Mouse (Mus musculus) B cell, adult 2 months (primary cell): ENCODE data around the gene Kcnj16.

ENCODE experiments used
- DNase-seq, 2 experiments: peaks; one replicate each; pipeline ENCODE4 v3.0.0; 2022

Gene Kcnj16

DNA sequence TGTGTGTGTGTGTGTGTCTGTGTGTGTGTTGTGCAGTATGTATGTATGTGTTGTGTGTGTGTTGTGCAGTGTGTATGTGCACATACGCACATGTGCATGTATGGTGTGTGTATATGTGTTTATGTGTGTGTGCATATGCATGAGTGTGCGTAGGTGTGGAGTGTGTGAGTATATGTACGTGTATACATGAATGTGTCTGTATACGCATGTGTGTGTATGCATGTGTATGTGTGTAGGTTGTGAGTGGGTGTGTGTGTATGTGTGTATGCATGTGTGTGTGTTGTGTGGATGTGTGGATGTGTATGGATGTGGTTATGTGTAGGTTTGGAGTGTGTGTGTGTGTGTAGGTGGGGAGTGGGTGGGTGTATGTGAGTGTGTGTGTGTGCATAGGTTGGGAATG, 89.6 kb downstream of the Kcnj16 start:
- DNase-seq = no peak

DNA sequence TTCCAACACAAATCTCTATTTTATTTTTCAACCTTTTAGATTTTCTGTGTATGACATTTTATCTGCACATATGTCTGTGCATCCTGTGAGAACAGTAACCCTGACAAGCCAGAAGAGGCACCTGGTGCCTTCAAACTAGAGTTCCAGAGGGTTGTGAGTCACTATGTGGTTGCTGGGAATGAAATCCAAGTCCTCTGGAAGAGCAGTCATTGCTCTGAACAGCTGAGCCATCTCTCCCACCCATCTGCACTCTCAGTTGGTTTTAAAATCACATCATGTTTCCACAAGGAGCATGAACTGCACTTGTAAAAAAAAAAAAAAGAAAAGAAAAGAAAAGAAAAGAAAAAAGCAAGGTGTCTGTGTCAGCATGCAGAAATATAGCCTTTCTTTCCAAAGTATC, 91.6 kb downstream of the Kcnj16 start:
- no peak for DNase-seq

DNA sequence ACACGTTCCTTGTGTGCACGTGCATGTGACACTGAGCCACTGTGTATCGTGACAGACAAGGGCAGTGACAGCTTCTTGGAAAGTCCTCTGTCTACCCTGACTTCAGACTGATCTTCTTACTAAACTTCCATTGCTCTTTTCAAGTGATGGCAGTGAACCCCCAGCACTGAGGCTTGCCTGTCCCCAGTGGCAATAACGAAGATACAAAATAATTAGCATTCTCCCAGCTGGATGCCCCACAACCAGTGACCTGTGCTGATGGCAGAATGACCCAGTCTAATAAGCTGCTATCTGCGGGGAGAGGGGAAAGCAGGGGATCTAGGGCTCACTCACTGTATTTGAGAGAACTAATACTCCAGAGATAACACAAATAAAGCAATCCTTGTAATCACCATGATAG, 92.4 kb downstream of the Kcnj16 start:
- DNase-seq = no peak

DNA sequence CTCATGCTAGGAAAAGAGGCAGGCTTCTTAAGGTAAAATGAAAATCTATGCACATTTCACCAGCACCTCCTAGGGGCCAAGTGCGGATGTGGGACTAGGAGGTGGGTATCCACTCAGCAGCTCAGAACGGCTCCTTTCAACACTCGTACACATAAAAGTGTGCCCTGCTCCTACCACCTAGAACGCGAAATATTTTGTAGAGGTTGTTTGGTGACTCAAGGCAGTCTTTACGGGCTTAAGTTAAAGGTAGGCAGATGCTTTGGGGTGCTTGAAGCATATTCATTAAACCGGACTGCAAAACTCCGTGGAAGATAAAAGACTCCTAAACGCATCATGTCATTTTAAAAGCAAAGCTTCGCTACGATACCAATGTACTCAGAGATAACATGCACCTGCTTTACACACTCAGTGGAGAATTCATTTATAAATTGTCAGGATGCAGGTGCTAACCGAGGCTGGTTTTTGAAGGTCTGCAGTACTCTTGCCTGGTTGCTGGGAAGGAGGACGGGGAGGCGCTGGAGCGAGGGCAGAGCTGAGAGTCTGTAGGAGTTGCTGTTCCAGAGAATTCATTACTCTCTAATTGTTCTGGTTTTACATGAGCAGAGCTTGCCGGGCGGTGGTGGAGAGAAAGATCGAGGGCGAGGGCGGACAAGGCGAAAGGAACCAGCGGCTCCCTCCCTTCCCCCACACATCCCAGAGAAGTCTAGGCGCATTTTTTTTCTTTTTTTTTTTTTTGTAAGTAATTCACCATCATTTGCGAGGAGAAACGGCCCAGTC, 97.1 kb downstream of the Kcnj16 start:
- DNase-seq = peak; percentile 42 to 43

DNA sequence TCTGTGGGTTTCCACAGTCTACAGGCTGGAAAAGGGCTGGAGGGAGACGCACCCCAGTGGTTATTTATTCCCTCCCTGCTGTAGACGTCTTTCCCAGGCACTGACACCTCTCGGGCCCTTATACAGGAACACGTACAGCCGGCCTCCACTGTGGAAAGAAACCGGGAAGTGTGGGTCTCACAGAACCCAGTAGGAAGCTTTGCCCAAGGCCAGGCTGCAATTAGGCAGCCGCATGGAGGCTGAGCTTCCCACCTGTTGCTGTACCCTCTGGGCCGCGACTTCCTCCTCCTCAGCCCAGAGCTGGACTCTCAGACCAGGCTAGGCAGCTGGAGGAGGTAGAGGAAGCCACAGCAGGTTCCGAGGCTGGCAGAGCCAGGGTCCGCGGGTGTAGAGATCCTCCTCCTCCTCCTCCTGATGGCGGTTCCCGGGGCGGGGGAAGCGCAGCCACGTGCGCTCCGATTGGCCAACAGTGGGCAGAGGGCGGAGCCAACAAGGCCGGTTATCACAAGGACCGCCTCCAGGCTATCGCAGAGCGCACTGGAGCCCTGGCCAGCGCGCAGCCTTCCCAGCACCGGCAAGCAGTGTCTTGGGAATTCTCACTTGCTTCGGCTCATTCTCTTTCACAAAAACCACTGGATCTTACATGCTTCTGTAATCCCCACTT, 97.9 kb downstream of the Kcnj16 start, which contains the start of gene Kcnj2:
Gene Kcnj2, plus strand, starts transcription at position 530 of the 664 bp plus-strand sequence.
- DNase-seq = peak; percentile 70 to 73

DNA sequence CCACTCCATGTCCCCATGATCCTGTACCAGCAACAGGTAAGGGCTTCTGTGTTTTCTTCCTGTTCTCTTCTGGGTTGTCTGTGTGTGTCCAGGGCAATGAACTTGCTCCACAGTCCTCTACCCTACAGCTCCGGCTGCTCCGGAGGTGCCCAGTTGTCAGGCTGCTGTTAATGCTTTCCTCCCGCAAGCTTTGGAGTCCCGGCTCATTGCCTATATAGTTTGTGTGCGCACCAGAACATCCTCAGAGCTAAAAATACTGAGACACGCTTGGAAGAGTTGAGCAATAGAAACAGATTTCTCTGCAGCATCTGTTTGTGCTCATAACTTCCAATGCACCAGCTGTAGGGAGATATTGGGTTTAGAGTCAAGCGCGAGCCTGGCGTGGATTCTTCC, 98.5 kb downstream of the Kcnj16 start:
- DNase-seq = no peak

DNA sequence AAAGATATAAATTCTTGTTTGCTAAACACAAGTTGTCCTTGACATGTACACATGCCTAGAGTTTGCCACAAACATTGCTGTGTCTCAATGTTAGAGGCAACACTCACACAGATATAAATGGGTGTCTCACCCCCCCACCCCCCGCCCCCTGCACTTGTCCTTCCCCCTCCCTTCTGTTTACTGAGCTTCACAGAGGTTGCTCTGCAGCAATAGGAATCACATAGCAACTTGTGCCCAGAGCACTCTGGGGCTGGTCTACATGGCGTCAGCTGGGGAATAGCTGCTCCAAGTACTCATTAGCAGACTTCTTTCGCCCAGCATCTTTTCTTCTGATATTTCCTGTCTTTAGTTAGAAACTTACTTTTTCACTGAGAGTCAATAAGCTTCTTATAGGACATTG, 100.0 kb downstream of the Kcnj16 start:
- DNase-seq = no peak

DNA sequence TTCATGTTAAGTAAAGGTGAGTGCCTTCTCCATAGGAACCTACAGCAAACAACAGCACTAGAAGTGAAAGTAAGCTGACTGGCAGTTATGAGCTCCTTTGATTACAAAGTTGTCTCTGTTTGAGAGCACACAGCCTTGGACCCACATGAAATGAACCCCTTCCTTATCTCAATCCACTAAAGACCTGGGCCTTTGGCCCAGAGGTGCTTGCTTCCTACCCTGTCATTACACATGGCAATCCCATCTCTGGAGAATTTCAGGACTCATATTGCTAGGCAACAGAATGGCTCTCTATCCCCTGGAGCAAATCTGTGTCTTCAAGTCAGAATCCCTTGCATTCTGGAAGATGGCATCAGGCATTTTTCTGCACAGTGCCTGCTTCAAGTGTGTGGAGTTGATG, 102.6 kb downstream of the Kcnj16 start:
- no peak for DNase-seq

DNA sequence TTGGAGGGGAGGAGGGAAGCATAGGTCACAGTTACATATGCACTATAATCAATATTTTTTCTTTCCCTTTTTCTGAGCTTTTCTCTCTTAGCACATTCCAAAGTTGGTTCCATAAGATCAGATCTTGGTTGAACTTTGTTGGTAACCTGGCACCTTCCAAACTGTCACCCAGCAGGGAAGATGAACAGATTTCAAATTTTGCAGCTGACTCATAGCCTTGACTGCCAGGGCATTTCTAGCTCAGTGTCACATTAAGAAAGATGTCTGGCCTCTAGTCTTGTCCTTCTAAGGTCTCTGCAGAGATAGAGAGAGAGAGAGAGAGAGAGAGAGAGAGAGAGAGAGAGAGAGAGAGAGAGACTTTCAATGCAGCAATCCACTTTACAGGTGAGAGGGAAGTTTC, 106.3 kb downstream of the Kcnj16 start:
- DNase-seq = no peak
